Mouse (Mus musculus): Measurements from ENCODE around the gene Tent4b. TPM values are rescaled to one million over a fixed set of nuclear protein-coding genes. Genes with fewer than 3 reads are reported as not detected.
"Not testable (repeated sequence)": the region's sequence is repeated elsewhere in the genome, so short reads cannot be mapped to it uniquely, and the experiment has no call there.

Gene Tent4b
- polyA plus RNA-seq, 1 experiment from 2014 or later = 6.4 TPM

- H3K27ac ChIP-seq (ENCODE audit: low read length) = peak overlapping the region; percentile 98
- H3K9ac ChIP-seq (replicated peaks; ENCODE audit: low read length) = peak overlapping the region; percentile 92
- H3K4me1 ChIP-seq (ENCODE audit: insufficient read depth, low read length) = peaks cover 30% of the 10 kb centered on the region
- H3K4me2 ChIP-seq (replicated peaks; ENCODE audit: low read depth, low read length) = peak overlapping the region; percentile 97
- H3K9me3 ChIP-seq (ENCODE audit: low read length) = no peaks in the 10 kb centered on the region
- WGBS = under 1% methylated on average over 10 of the region's 10 CpGs
- H3K27me3 ChIP-seq (ENCODE audit: insufficient read depth, low read length) = no peaks in the 10 kb centered on the region
- peak overlapping the region; percentile 93 for H3K4me3 ChIP-seq (ENCODE audit: low read length)
- H3K36me3 ChIP-seq (ENCODE audit: insufficient read depth, low read length) = 0 out of 2 replicates have a peak, but pooled peaks cover 2% of the 10 kb centered on the region
- ATAC-seq (ENCODE audit: low FRiP score, low TSS enrichment) = no peak
These were observed 465 bp upstream of the Tent4b start for GRCm38 (mm10) chr8:88198551-88198944.

GRCm38 (mm10) chr8:88199700-88200601 lies 938 bp downstream of the Tent4b start:
- no peaks in the 10 kb centered on the region for H3K9me3 ChIP-seq (ENCODE audit: low read length)
- H3K9ac ChIP-seq (replicated peaks; ENCODE audit: low read length) = peak overlapping the region; percentile 92
- H3K36me3 ChIP-seq (ENCODE audit: insufficient read depth, low read length) = 0 out of 2 replicates have a peak, but pooled peaks cover 2% of the 10 kb centered on the region
- WGBS = under 1% methylated on average over 71 of the region's 117 CpGs
- H3K4me1 ChIP-seq (ENCODE audit: insufficient read depth, low read length) = peaks cover 36% of the 10 kb centered on the region
- ATAC-seq (ENCODE audit: low FRiP score, low TSS enrichment) = peak; percentile 67
- peak overlapping the region; percentile 93 for H3K4me3 ChIP-seq (ENCODE audit: low read length)
- peak overlapping the region; percentile 98 for H3K27ac ChIP-seq (ENCODE audit: low read length)
- H3K27me3 ChIP-seq (ENCODE audit: insufficient read depth, low read length) = no peaks in the 10 kb centered on the region
- H3K4me2 ChIP-seq (replicated peaks; ENCODE audit: low read depth, low read length) = peak overlapping the region; percentile 97

- Histone ChIP-seq H3K27me3 (ENCODE audit: insufficient read depth, low read length) (no peaks in the 10 kb centered on the region), H3K27ac (ENCODE audit: low read length) (no peak overlapping the region)
- 15% methylated on average over 10 of the region's 10 CpGs for WGBS
These were observed 1.9 kb downstream of the Tent4b start for GRCm38 (mm10) chr8:88200724-88201495.

DNA sequence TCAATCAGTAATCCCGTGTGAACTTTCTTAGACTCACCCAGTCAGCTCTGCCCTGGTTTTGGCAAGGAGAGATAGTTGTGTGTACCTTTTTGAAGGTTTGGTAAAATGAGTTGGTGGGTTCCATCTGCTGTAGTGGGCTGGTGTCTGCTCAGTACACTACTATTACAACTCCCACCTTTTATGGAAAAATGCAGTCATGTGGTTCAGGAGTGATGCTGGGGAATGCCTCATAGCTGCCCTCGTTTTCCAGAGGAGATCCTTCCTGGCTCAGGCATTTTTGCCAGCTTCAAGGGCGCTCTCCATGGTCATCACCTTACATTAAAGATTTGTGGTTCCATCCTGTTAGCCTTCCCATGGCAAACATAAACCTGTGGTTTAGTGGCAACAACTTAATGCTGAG lies 2.6 kb downstream of the Tent4b start:
- no peak overlapping the region for H3K27ac ChIP-seq (ENCODE audit: low read length)
- WGBS = 35% methylated on average over 3 of the region's 3 CpGs
- H3K4me3 ChIP-seq (ENCODE audit: low read length) = peak overlapping the region; percentile 93
- no peak for ATAC-seq (ENCODE audit: low FRiP score, low TSS enrichment)
- no peak overlapping the region for H3K9ac ChIP-seq (replicated peaks; ENCODE audit: low read length)
- H3K4me2 ChIP-seq (replicated peaks; ENCODE audit: low read depth, low read length) = peak overlapping the region; percentile 97
- H3K4me1 ChIP-seq (ENCODE audit: insufficient read depth, low read length) = peaks cover 36% of the 10 kb centered on the region
- no peaks in the 10 kb centered on the region for H3K27me3 ChIP-seq (ENCODE audit: insufficient read depth, low read length)
- 0 out of 2 replicates have a peak, but pooled peaks cover 5% of the 10 kb centered on the region for H3K36me3 ChIP-seq (ENCODE audit: insufficient read depth, low read length)
- no peaks in the 10 kb centered on the region for H3K9me3 ChIP-seq (ENCODE audit: low read length)

More at GRCm38 (mm10) chr8:88200724-88201495, 1.9 kb downstream of the Tent4b start:
- Histone ChIP-seq H3K9ac (replicated peaks; ENCODE audit: low read length) (peak overlapping the region; percentile 92), H3K9me3 (ENCODE audit: low read length) (no peaks in the 10 kb centered on the region), H3K4me2 (replicated peaks; ENCODE audit: low read depth, low read length) (peak overlapping the region; percentile 97), H3K4me3 (ENCODE audit: low read length) (peak overlapping the region; percentile 93), H3K4me1 (ENCODE audit: insufficient read depth, low read length) (peaks cover 36% of the 10 kb centered on the region), H3K36me3 (ENCODE audit: insufficient read depth, low read length) (0 out of 2 replicates have a peak, but pooled peaks cover 5% of the 10 kb centered on the region)
- no peak for ATAC-seq (ENCODE audit: low FRiP score, low TSS enrichment)

GRCm38 (mm10) chr8:88206016-88206415 lies 7.0 kb downstream of the Tent4b start:
- H3K27me3 ChIP-seq (ENCODE audit: insufficient read depth, low read length) = no peaks in the 10 kb centered on the region
- ATAC-seq (ENCODE audit: low FRiP score, low TSS enrichment) = no peak
- no peak overlapping the region for H3K27ac ChIP-seq (ENCODE audit: low read length)
- H3K4me1 ChIP-seq (ENCODE audit: insufficient read depth, low read length) = peaks cover 31% of the 10 kb centered on the region
- 0 out of 2 replicates have a peak, but pooled peaks cover 5% of the 10 kb centered on the region for H3K36me3 ChIP-seq (ENCODE audit: insufficient read depth, low read length)
- H3K9me3 ChIP-seq (ENCODE audit: low read length) = no peaks in the 10 kb centered on the region
- H3K4me2 ChIP-seq (replicated peaks; ENCODE audit: low read depth, low read length) = no peak overlapping the region
- 87% methylated on average over 9 of the region's 9 CpGs for WGBS
- no peak overlapping the region for H3K4me3 ChIP-seq (ENCODE audit: low read length)
- H3K9ac ChIP-seq (replicated peaks; ENCODE audit: low read length) = no peak overlapping the region

- no peak overlapping the region for H3K9ac ChIP-seq (replicated peaks; ENCODE audit: low read length)
- H3K9me3 ChIP-seq (ENCODE audit: low read length) = no peaks in the 10 kb centered on the region
- no peak overlapping the region for H3K4me2 ChIP-seq (replicated peaks; ENCODE audit: low read depth, low read length)
- 89% methylated on average over 7 of the region's 7 CpGs for WGBS
- H3K36me3 ChIP-seq (ENCODE audit: insufficient read depth, low read length) = 0 out of 2 replicates have a peak, but pooled peaks cover 5% of the 10 kb centered on the region
- H3K27ac ChIP-seq (ENCODE audit: low read length) = no peak overlapping the region
- H3K4me3 ChIP-seq (ENCODE audit: low read length) = no peak overlapping the region
- ATAC-seq (ENCODE audit: low FRiP score, low TSS enrichment) = no peak
- H3K27me3 ChIP-seq (ENCODE audit: insufficient read depth, low read length) = no peaks in the 10 kb centered on the region
- H3K4me1 ChIP-seq (ENCODE audit: insufficient read depth, low read length) = peaks cover 18% of the 10 kb centered on the region
These were observed 8.3 kb downstream of the Tent4b start for GRCm38 (mm10) chr8:88207121-88207821.

DNA sequence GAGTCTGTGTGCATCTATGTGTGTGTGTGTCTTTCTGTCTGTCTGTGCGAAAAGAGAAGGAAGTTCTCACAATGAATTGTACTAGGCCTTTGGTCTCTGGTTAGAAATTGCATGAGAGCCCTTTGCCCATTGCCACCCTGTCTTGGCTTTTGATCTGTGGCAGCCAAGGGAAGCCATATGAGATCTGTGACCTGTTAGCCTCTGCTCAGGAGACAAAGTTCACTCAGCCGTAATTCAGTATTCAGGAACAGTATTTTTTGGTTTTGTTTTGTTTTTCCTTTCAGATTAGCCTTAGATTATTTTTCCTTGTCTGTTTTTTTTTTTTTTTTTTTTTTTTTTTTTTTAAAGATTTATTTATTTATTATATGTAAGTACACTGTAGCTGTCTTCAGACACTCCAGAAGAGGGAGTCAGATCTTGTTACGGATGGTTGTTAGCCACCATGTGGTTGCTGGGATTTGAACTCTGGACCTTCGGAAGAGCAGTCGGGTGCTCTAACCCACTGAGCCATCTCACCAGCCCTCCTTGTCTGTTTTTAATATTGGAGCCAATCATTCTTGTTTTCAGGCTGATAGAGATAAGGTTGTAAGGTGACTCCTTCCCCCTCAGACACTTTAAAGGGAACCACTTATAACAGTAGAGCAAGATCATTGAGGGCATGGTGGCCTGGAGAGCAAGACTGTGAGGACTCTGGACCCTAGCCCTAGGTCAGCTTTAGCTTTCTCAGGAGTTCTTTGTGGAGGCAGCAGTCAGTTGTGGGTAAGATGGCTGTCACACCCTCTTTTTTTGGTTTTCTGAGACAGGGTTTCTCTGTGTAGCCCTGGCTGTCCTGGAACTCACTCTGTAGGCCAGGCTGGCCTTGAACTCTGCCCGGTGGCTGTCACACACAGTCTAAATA lies 11.2 kb downstream of the Tent4b start:
- peak overlapping the region; percentile 68 for H3K27ac ChIP-seq (ENCODE audit: low read length)
- H3K4me3 ChIP-seq (ENCODE audit: low read length); H3K36me3 ChIP-seq (ENCODE audit: insufficient read depth, low read length); H3K4me1 ChIP-seq (ENCODE audit: insufficient read depth, low read length); H3K4me2 ChIP-seq (replicated peaks; ENCODE audit: low read depth, low read length); H3K9me3 ChIP-seq (ENCODE audit: low read length); H3K27me3 ChIP-seq (ENCODE audit: insufficient read depth, low read length); H3K9ac ChIP-seq (replicated peaks; ENCODE audit: low read length): not testable (repeated sequence)
- 76% methylated on average over 5 of the region's 6 CpGs for WGBS
- peak; percentile 39; the same call in 1 of the 2 replicates for ATAC-seq (ENCODE audit: low FRiP score, low TSS enrichment)

DNA sequence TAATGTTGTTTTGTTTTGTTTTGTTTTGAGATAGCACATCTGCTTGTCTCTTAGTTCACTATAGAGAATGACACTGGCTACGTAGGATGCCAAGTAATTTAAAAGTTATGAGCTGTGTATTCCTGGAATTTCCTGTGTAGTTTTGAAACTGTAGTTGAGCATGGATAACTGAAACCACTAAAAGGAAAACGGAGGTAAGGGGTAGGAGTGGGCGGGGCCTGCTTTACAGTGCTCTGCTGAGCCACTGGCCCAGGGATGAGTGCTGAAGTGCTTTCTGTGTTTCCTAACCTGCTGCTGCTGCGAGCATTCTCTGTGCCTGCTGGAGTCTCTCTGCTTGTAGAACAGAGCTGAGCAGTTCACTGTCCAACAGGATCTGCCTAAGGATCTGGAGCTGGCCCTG lies 22.3 kb downstream of the Tent4b start:
- 0 out of 2 replicates have a peak, but pooled peaks cover 19% of the 10 kb centered on the region for H3K4me1 ChIP-seq (ENCODE audit: insufficient read depth, low read length)
- no peak for ATAC-seq (ENCODE audit: low FRiP score, low TSS enrichment)
- WGBS = 40% methylated on average over 4 of the region's 4 CpGs
- H3K27ac ChIP-seq (ENCODE audit: low read length) = no peak overlapping the region; the same call in 1 of the 2 replicates
- no peak overlapping the region for H3K9ac ChIP-seq (replicated peaks; ENCODE audit: low read length)
- no peaks in the 10 kb centered on the region for H3K36me3 ChIP-seq (ENCODE audit: insufficient read depth, low read length)
- H3K9me3 ChIP-seq (ENCODE audit: low read length) = no peaks in the 10 kb centered on the region
- H3K4me3 ChIP-seq (ENCODE audit: low read length) = no peak overlapping the region
- H3K27me3 ChIP-seq (ENCODE audit: insufficient read depth, low read length) = no peaks in the 10 kb centered on the region
- no peak overlapping the region for H3K4me2 ChIP-seq (replicated peaks; ENCODE audit: low read depth, low read length)

Measured in kidney, embryonic 16.5 days (tissue).